Mouse (Mus musculus): ENCODE measurements around the gene Napb.
A peak's percentile ranks its signal among the peaks of the same experiment; 100 is the strongest.
"Not testable (repeated sequence)": the region's sequence is repeated elsewhere in the genome, so short reads cannot be mapped to it uniquely, and the experiment has no call there.

Napb gene

DNA sequence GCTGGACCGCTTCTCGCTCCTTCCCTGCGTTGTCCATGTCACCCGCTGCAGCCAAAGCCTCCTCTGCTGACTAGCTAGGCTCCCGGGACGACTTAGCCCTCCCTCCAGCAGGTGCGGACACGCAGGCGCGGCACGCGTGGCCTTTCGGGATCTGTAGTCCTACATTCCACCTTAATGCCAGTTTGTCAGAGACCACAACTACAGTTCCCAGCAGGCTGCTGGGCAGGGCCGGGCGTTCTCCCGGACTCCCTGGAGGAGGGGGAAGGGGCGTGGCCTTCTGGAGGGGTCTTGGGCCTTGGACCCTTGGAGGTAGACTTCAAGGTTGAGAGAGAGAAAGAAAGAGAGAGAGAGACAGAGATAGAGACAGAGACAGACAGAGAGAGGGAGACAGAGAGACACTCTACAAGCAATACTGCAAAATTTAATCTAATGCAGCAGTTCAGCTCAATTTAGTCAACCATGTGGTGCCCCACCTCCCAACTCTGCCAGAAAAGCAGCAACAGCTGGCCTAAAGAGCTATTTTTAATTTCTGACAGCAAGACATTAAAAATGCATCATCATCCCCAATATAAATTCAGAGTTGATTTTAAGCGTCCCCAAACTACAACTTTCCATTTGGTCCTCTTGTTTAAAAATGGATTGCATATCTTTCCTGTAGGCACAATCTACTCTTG lies at the start of gene Napb:
Napb (minus strand) TSS at position 141 of the 674 bp plus-strand sequence.
- peak; percentile 96 for DNase-seq

GRCm38 (mm10) chr2:148781709-148782108 lies 49.4 kb upstream of the Napb start, which contains the start of gene 8030411F24Rik:
Gene 8030411F24Rik (plus strand): TSS chr2:148782009.
- no peak for DNase-seq

- not testable (repeated sequence) for DNase-seq
Measured at GRCm38 (mm10) chr2:148771397-148771796, 39.1 kb upstream of the Napb start, which contains the start of gene Cst11. Gene Cst11 (minus strand): TSS chr2:148771497.

DNA sequence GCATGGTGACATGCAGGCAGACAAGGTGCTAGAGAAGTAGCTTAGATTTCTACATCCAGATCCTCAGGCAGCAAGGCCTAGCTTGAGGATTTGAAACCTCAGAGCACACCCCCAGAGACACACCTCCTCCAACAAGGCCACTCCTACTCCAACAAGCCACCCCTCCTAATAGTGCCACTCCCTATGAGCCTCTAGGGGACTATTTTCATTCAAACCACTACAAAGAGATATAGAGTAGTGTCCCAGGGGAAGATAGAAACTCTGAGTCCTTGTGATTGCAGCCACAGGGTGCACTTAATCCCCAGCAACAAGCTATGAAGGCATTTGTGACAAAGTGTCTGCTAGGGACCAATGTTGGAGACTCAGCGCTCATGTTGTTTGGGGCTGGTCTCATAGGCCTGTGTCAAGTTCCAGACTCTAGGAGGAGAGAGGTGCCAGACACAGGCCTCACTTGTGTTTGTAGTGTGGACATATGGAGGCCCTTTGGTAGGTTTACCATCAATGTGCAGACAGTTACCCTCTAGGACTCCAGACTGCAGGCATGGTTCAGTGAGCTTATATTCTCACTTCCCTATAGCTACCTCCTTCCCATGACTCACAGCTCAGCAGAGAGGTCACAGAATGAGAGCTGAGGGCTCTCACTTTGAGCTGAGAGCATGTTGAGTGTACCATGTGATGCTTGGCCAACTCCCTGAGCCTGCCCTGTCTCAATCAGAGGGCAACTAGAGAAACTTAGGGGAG lies 31.6 kb upstream of the Napb start:
- DNase-seq: no peak

DNA sequence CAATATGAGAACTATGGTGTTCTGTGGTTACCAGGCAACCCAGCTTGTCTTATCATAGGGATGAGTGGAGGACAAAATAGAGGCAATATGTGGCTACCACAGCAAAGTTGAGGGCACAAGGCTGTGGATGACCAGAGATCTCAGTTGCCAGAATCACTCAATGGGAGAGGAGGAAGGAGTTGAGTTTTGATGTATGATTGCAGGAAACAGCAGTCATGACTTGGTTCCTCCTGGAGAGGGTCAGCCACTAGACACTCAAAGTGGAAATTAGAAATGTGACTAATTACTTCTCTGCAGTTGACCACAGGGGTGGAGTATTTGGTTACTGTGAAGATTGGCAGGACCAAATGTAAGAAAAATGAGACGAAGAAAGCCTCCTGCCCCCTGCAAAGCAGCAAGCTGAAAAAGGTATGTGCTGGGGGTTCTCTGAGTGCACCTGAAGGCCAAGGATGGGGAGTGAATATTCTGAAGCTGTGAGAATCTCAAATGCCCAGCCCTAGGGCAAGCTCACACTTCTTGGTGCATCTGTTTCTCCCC lies 22.1 kb upstream of the Napb start:
- no peak for DNase-seq

DNA sequence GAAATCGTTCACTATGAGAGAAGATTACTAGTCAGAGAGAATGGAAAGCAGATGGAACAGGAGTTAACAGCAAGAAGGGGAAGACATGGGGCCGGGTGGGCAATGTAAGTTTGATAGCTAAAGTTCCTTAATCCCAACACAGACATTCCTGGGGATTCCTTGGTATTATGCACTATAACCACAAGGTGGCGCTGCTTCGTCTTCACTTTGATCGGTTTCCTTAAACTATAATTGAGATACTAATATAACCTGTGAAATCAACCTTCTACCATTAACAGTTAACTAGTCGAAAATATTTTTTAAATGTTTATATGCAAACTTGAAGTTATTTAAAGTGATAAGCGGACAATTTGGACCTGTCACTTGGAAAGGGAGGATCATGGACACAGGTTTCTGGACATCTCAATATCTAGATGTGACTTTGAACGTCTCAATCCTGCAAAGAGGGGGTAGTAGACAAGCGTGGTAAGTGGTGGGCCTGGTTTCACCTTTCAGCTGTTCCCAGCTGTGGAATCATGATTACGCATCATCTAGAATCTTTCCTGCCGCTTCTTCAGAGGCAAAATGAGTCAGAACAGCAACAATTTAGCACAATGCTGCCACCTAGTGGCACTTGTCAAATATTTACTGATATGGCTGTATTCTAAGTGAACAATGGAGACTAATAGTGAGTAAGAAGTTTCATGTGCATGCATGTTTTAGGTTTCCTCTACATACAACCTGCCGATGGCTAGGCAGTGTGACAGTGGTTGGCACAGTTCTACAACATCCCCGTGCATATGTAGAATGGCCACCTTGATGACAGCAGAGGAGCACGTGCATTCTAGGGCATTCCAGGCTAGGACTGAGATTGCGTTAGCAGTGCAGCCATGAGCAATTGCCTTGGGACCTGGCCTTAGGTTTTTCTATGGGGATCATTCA lies 19.9 kb upstream of the Napb start:
- DNase-seq: peak; percentile 90

DNA sequence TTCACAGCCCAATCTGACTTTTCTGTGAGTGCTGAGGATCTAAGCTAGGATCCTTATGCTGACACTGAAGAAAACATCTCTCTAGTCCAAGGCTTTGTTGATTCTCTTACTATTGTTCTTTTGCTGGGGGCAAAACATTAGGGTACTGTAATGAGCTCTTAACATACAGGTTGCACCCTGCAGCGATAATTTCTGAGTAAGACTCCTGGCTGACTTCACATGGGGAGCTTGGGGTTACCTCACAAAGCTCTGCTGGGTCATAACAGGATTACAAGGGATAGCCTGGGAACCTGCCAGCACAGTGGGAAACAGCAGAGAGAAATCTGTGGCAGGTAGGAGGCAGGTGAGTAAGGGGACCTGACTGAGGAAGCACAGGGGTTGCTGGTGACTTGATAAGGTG lies 17.8 kb upstream of the Napb start, which contains the start of gene Cstl1:
Cstl1 (plus strand) TSS at position 301 of the 400 bp plus-strand sequence.
- DNase-seq: no peak

DNA sequence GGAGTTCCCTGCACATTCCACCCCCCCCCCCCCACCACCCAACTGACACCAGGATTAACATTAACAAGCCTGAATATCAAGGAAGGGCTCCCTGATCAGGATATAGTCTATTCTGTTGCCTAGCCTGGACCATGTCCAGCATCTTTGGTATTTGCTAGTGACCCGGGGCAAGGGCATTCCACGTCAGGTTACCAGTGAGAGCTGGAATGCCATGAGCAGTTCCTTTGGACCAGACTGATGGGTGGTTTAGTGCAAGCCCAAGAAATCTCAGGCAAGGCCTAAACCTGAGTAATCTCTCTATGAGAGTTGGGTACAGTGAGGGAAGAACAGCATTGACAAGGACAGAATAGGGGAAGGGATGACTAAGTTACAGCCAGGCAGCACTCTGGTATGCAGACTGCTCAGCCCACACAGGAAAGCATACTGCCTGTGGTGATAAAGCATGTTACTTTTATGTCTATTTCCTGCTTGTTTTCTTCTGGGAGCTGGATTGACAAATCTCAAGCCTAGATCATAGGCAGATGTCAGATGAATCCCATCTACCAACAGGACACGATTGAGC lies 11.7 kb upstream of the Napb start:
- no peak for DNase-seq

- no peak for DNase-seq
Measured at GRCm38 (mm10) chr2:148743001-148743400, 10.7 kb upstream of the Napb start.

GRCm38 (mm10) chr2:148731614-148732326 lies 497 bp downstream of the Napb start:
- peak; percentile 49 for DNase-seq

DNA sequence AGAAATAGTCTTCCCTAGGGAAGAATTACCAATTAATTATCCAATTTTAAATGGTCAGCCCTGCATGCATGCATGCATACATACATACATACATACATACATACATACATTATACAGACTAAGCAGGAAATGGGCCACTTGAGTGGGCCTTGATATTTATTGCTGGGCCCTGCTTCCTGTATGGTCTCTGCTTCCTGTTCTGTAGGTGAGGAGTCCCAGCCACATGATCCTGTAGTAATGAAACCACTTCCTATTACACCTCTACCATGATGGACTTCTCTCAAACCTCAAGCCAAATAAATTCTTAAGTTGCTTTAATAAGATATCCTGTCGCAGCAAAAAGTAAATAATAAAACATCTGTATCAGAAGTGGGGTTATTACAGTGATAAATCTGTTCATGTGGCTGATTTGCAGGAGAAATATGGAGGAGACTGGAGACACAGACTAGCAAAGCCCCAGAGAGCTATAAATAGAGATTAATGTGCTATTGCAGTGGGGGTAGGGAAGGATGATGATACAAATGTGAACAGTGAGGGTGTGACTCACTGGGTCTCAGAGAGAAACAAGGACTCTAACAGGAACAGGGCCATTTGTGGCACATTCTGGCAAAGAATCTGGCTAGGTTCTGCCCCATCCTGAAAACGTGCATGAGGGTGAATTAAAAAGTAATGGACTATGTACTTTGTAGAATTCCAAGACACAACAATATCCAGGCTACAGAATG lies 12.8 kb downstream of the Napb start:
- no peak for DNase-seq

- peak; percentile 55 for DNase-seq
Measured at GRCm38 (mm10) chr2:148717072-148717471, 15.2 kb downstream of the Napb start.

GRCm38 (mm10) chr2:148712326-148712725 lies 19.9 kb downstream of the Napb start:
- DNase-seq: no peak

- DNase-seq: no peak
Measured at GRCm38 (mm10) chr2:148707202-148707530, 25.1 kb downstream of the Napb start.

DNA sequence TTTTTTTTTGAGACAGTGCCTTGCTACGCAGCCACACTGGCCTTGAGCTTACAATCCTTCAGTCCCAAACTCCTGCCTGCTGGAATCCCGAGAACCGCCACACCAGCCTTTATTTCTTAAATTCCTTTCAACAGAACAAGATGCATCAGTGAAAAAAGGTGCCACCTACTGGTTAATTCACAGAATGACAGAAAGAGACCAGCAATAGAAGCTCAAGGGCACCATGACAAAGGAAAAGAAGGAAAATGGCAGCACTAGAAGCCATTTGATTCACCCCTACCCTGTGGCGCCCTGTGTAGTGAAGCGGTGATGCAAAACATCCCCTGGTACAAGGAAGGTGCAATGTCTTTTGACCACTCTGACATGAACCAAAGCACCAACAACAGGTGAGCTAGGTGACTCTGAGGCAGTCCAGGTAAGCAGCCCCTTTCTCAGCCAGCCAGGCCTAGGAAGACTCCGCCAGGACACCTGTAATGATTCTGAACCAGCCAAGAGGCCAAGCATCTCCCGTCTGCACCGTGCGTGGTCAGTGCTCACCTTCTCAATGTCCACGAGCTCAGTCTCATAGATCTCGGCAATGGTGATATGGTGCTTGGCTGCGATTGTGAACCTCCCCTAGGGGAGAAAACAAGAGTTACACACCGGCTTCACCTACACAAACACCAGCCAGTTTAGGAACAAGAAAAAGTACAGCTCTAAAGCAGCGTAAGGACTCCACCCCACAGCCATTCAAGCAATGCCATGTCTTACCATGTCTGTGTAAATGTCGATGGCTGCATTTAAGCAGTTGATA lies 25.7 kb downstream of the Napb start:
- peak; percentile 71 for DNase-seq

DNA sequence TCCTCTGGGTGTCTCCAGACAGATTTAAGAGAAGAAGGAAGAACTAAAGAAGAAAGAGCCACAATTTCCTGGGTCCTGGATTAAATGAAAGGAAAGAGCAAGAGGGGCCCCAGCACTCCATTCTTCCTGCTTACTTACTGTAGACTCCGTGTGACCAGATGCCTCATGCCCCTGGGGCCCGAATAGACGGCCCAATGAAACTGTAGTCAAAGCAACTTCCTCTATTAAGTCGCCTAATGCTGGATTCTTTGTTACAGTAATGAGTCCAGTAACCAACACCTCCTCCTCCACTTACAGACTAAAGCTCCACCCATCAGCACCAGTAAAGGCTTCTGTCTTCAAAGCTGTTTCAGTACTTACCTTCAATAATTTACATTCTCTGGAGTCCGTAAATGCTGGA lies 33.7 kb downstream of the Napb start:
- no peak for DNase-seq

DNA sequence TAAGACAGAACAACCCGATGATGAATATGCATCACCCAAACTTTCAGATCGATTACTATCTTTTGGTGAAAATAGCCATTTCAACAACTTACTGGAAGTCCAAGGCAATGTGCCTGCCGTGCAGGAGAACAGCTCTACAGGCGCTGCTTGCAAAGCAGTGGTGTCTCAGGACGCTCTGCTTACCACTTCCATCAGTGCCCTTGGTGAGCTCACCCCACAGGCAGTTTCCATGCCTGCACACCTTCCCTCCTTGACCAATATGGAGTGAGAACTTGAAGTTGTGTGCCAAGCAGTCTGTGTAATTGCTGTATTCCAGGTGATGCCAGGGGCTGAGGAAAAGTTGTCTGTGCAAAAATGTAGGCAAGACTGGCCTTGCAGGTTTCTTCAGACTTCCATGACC lies 41.5 kb downstream of the Napb start:
- DNase-seq: no peak

- DNase-seq: no peak
Measured at GRCm38 (mm10) chr2:148690291-148690690, 42.0 kb downstream of the Napb start.

DNA sequence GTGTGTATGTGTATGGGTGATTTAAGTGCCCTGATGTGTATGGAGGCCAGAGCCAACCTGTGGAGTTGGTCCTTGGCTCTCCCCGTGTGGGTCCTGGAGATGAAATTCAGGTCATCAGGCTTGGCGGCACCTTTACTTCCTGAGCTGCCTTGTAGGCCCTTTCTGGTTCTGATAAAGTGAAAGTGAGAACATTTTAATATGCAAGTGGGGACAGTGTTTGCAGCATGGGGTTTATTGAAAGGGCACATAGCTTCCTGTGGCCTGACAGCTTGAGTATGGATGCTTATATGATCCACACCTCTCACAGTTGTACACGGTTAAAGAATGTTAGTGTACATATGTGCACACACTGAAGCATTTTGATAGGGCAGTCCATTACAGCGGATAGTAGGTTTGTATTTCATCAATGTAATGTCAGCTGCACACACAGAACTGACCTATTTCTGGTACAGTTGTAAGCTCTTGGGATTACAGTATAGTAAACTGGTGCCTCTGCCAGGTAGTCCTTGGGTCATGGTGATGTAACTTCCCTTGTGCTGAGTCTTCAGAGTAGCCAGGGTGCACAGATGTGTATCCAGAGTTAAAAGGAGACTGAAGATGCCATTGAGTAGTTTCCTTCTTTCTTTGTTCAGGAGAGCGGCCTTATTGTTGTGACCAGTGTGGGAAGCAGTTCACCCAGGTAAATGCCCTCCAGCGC lies 42.7 kb downstream of the Napb start:
- DNase-seq: no peak

DNA sequence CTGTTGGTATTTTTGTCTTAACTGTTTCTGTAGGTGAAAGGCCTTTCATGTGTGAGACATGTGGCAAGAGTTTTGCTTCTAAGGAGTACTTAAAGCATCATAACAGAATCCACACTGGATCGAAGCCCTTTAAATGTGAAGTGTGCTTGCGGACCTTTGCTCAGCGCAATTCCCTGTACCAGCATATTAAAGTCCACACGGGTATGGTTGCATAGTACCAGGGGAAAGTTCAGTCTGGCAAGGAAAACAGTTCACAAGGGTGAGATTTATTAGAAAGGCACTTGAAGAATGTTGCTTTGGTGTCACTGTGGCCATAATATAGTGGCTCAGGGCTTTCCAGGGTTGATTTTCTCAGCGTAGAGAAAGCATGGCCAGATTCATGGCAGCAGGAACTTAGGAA lies 44.3 kb downstream of the Napb start:
- DNase-seq: no peak
